Mouse (Mus musculus) brown adipose tissue, adult 24 weeks (tissue): ENCODE measurements at regions not wholly inside any gene's neighbourhood (a gene's known extent, or its start where the extent isn't known, plus 50 kb on each side); places are given as distances from the start of the nearest gene placed in this dataset.

Experiments used
- H3K27ac ChIP-seq: fragments of 200-500 bp; replicated peaks from 2 replicates; pipeline ENCODE4 v1.5.1; 2012; ENCODE audit warnings: low read depth, mild to moderate bottlenecking, low read length
- H3K4me1 ChIP-seq: fragments of 200-500 bp; 2 replicates; pipeline ENCODE4 v1.6.1; 2012; ENCODE audit warnings: low read length, mixed read lengths; ENCODE audit not compliant: control insufficient read depth, insufficient read depth, insufficient read length
- H3K4me3 ChIP-seq: fragments of 200-500 bp; 2 replicates; pipeline ENCODE4 v1.5.1; 2012; ENCODE audit warnings: low read depth, mild to moderate bottlenecking, low read length, moderate library complexity; ENCODE audit not compliant: insufficient read depth

DNA sequence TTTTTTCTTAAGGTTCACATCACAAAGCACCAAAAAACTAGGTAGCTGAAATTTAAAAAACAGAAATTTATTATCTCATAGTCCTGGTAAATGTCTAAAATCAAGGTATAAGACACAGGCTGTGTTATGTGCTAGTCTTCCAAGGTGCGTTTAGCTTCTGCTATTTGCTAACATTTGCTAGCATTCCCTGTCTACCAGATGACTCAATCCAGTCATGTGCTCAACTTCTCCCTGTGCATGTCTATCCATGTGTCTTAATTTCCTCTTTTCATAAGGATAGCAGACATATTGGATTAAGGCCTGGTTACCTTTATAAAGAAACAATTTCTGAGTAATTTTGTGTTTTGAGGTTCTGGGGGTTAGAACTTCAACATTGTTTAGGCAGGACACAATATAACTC is 171.8 kb downstream of the Ibtk start:
- Histone ChIP-seq H3K4me3 (no peak overlapping the region), H3K27ac (no peak overlapping the region; the same call in 1 of the 2 replicates), H3K4me1 (no peaks in the 10 kb centered on the region)

DNA sequence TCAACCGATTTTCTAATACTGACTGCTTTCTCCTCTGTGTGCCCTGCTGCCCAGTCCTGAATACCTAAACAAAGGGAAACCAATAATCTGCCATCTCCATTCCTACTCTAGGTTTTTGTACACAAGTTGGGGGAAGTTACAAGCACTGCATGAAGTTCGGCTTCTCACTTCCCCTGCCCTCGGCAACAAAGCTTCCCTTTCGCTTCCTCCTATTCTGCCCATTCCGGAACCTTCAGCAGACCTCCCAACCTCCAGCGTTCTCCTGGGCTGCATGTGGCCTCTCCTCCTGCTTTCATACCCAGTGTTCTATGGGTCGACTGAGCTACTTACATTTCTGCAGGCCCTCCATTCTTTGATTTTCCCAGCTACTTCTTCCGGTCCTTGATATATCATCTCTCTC is 180.3 kb downstream of the Ibtk start:
- Histone ChIP-seq H3K4me1 (no peaks in the 10 kb centered on the region), H3K27ac (peak overlapping the region; percentile 20; the same call in 1 of the 2 replicates), H3K4me3 (no peak overlapping the region)

DNA sequence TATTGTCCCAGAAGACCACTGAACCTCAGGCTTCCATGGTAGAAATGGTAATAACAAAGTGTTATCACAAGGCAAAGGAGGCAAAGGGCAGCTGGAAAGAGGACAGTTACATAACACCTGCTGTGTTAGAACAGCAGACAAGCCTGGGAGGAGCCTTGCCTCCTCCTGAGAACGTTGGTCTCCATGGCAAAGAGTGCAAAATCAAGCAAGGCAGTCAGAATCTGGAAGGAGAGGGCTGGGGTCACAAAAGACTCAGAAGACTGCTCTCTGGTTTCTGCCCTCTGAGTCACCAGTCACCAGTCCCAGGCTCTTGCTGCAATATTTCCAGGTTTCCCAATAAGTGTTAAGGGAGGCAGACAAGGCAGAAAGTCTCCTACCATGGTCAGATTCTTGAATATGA is 197.3 kb downstream of the Ibtk start:
- no peak overlapping the region for H3K4me3 ChIP-seq
- H3K4me1 ChIP-seq: no peaks in the 10 kb centered on the region; the same call in 1 of the 2 replicates
- H3K27ac ChIP-seq: peak overlapping the region; percentile 10; the same call in 1 of the 2 replicates

DNA sequence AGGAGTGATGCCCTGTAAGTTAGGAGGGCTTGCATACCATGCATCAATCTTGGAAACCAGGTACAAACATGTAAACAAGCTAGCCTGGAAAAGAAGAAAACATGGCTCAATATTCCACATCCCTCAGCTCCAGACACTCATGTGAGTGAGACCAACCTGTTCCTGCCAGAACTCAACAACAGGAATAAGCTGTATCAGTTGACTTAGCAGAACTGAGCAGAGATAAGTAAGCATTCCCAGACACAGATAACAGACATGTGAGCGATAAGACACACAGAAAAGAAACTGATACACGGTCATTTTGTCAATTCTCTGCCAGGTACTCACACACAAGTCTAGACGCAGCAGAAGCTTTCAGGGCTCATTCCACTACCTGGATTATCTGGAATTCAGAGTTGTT is 198.7 kb downstream of the Ibtk start:
- no peak overlapping the region for H3K4me3 ChIP-seq
- no peak overlapping the region for H3K27ac ChIP-seq
- no peaks in the 10 kb centered on the region; the same call in 1 of the 2 replicates for H3K4me1 ChIP-seq

DNA sequence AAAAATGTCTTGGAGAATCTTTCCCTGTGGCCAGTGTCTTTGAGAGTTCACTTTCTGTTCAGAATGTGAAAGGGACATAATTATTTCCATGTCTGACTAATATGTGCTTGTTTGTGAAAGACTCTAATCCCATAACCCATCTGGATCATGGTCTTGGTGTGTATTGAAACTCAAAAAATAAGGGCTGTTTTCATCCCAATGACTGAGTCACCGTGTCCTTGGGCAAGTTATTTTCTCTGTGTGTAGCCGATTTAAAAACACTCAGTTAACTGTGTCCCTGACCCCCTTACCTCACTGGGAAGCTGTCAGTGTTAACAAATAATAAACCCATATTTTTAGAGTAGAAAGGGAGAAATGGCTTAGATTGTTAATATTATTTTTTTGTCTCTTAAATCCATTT is 202.9 kb downstream of the Ibtk start:
- no peak overlapping the region for H3K27ac ChIP-seq
- no peak overlapping the region for H3K4me3 ChIP-seq

DNA sequence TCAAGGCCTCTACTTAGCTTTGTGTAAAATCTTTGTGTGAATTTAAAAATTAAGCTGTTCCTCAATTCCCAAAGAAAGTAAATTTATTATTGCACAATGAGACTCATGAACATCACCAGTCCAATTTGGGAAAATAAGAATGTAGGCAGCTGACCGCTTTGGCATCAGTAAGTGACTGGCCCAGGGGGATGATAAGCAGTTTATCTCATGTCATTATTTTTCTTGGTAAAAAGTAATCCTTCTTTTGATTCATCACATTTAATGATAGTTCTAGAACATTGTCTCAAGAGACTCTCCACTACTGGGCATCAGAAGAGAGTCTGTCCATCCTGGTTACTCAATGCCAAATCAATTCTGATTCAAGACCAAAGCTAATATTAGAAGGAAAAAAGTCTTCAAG is 203.6 kb downstream of the Ibtk start:
- Histone ChIP-seq H3K4me1 (no peaks in the 10 kb centered on the region; the same call in 1 of the 2 replicates), H3K4me3 (no peak overlapping the region), H3K27ac (no peak overlapping the region; the same call in 1 of the 2 replicates)

More for the DNA sequence above, 202.9 kb downstream of the Ibtk start:
- H3K4me1 ChIP-seq: no peaks in the 10 kb centered on the region; the same call in 1 of the 2 replicates

DNA sequence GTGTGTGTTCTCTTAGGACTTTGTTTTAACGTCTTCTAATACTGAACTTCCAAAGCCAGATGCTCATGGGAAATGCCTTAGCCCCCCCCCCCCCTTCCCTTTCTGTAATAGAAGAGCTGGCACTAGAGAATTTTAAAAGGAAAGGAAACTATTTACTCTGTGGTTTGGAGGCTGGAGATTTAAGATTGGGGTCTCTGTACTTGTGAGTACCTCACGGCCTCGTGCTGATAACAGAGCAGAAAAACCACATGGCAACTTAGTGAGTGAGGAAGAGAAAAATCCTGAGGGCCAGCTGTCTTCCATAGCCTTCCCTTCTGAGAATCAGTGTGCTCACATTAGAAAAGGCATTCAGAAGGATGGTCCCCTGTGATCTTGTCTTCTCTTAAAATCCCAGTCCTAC is 210.6 kb downstream of the Ibtk start:
- H3K4me3 ChIP-seq: no peak overlapping the region
- H3K27ac ChIP-seq: no peak overlapping the region
- peaks cover 2% of the 10 kb centered on the region; the same call in 1 of the 2 replicates for H3K4me1 ChIP-seq

DNA sequence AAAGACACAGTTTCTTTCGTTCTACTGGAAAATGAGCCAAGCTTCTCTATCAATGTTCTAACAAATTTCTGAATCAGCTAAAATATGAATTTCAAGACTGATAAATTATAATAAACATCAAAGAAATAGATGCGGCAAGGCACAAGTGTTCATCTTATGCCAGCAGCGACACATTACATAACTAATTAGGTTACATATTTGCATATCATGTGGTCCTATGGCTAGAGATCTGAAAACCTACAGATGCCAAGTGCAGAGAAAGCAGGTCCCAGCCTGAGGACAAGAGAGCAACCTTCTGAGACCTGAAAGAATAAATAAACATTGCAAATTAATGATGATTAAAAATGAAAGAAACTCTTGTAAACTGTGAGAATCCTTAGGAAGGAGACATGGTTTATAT is 201.3 kb upstream of the Tent5a start:
- Histone ChIP-seq H3K27ac (no peak overlapping the region), H3K4me1 (no peaks in the 10 kb centered on the region), H3K4me3 (no peak overlapping the region)

DNA sequence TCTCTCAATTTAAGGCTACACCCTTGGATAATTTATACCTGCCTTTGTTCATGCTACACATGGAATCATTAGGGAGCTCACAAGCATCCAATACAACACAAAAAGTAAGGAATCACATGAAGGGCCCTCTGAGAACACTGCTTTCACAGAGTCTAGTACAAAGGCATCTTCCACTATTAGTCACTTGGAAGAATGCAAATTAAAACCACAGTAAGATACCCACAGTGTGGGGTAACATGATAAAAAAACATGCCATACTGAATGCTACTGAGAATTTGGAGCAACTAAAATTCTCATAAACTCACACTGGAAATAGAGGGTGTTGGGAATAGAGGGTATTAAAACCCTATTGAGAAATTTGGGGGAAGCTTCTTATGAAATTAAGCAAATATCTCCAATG is 197.6 kb upstream of the Tent5a start:
- H3K4me1 ChIP-seq: no peaks in the 10 kb centered on the region
- H3K27ac ChIP-seq: no peak overlapping the region
- H3K4me3 ChIP-seq: no peak overlapping the region

DNA sequence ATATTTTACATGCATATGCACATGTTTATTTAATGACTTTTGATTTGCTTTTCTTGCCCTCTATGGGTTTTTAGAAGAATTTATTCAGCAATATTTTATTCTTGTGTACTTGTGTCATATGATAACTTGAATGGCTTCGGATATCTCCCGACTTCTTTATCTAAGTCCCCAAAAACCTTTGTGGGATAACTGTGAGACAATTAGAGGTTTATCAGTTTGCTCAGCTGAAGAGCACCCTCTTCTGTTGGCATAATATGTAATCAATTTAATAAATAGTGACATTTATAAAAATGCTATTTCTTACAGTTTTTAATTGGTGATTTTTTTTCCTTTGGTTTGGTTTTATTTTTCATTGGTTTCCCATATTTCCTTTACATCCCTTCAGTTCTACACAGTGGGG is 194.2 kb upstream of the Tent5a start:
- H3K4me1 ChIP-seq: no peaks in the 10 kb centered on the region
- no peak overlapping the region for H3K4me3 ChIP-seq
- no peak overlapping the region for H3K27ac ChIP-seq

DNA sequence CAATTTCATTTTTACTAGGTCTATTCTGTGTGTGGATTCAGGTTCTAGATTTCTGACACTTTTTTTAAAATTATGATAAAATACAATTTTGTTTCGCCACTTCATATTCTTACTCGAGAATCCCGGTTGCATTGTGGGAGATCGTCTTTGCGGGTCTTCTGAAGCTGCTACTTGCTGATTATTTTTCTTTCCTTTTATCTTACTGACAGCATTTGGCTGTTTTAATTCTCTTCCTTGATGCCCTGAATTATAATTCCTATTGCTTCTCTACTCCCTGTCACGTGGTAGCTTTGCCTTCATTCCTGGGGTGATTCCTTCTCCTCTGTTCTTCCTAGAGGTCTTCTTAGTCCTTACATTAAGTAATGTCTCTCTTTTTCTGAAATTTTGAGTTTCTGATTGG is 193.8 kb upstream of the Tent5a start:
- Histone ChIP-seq H3K4me3 (no peak overlapping the region), H3K27ac (no peak overlapping the region), H3K4me1 (no peaks in the 10 kb centered on the region)

DNA sequence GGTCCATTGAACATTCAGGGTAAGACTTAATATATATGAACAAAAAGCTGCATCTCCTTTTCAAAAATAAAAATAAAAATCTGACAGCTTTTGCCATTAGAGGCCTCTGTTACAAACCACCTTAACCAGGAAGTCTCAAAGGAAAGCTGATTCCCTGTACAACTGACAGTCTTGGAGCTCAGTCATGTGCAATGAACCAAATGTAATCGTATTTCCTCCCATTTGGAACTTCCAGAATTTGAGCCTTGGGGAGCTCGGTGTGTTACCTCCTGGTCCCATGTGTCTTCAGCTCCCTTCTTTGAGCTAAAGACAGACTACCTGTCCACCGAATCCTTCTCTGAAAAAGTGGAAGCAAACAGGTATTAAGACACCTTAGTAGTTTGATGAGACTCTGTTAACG is 171.9 kb upstream of the Tent5a start:
- Histone ChIP-seq H3K27ac (no peak overlapping the region), H3K4me3 (no peak overlapping the region), H3K4me1 (no peaks in the 10 kb centered on the region)

DNA sequence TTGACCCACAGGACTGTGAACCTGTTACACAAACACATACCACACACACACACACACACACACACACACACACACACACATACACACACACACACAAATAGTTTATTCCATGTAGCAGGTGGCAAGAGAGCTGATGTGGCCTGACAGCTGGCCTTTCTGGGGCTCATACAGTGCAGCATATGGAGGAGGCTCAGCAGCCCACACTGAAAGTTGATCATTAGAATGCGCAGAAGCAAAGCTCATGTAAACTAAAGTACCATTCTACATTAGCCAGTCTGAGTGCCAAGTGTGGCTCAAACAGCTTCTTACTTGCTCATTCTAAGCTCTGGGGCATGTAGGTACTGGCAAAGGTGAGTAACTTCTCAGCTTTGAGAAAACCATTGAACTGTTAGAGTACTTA is 170.2 kb upstream of the Tent5a start:
- Histone ChIP-seq H3K4me1 (no peaks in the 10 kb centered on the region), H3K27ac (no peak overlapping the region), H3K4me3 (no peak overlapping the region)

DNA sequence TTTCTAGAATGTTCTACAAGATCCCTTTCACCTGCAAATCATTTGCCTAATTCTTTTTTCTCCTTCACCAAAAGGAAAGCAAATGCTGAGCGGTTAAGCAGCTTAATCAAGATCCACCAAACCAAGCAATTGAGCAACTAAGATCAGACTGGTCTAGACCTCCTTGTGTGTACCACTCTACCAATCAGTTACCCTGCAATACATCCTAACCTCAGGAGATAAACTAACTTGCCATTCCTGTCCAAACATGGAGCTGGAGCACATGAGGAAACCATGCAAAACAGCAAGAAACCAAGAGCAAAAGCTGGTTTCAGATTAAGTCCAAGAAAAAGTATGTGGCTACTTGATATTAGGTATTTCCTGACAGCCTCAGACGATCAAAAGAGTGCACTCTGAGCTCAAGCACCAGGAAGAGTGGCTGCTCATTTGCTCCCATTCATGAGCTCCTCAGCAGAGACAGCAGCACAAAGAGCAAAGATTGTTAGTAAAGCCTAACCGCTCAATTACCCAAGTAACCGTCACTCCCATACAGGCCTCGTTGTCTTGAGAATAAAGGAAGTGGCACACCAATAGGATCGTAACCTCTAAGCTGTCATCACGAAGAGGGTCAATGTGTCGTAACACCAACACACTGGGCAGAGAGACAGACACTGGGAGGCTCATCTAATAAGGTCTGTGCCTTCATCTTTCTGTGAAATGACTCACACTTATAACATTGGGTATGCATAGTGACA is 169.5 kb upstream of the Tent5a start:
- no peaks in the 10 kb centered on the region for H3K4me1 ChIP-seq
- H3K4me3 ChIP-seq: no peak overlapping the region
- H3K27ac ChIP-seq: no peak overlapping the region

DNA sequence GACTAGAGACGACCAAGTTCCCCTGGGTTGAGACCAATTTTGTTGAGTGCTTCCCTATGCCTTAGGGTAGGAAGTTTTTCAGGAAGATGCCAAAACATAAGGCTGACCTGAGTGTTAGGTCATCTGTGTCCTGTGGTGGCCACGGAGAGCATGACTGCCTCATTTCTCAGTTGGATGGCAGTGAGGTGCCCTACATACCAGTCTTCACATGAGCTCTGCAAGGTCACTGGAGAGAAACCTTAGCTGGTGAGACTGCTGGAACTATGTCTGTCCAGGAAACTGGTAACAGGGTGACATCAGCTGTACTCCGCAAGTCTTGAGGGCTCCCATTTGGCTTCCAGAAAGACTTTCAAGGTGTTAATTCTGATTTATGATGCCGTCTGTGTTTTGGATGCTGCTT is 167.9 kb upstream of the Tent5a start:
- H3K4me3 ChIP-seq: no peak overlapping the region
- H3K4me1 ChIP-seq: no peaks in the 10 kb centered on the region
- H3K27ac ChIP-seq: no peak overlapping the region

DNA sequence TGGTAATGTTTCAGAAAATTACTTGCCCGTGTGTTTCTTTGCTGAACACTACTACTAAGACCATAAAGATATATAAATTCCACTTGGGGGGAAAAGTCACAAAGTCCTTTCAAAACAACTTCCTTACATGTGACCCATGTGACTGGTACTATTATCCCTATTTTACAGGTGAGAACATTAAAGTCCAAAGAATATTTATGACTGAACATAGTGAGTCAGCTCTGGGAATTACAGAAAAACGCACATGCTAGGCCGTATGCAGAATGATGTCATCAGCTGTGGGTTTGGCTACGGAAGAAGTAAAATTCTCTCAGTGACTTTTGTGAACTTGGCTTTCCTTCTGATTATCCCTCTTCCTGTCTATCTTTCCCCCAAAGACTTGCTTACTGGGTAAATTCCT is 166.6 kb upstream of the Tent5a start:
- Histone ChIP-seq H3K27ac (no peak overlapping the region), H3K4me1 (no peaks in the 10 kb centered on the region), H3K4me3 (no peak overlapping the region)
